Mouse (Mus musculus) ovary, adult 18-20 months (tissue): ENCODE data around the gene Tpst2.
"Not testable (repeated sequence)": the region's sequence is repeated elsewhere in the genome, so short reads cannot be mapped to it uniquely, and the experiment has no call there.

Experiments
- DNase-seq: peaks from one replicate; pipeline ENCODE4 v3.0.0; 2022; ENCODE audit warnings: low spot score, mixed read lengths

Tpst2 gene

GRCm38 (mm10) chr5:112297257-112297656 lies 20.8 kb downstream of the Tpst2 start:
- DNase-seq = no peak

- peak; percentile 70 for DNase-seq
Measured at GRCm38 (mm10) chr5:112298226-112298988, 21.9 kb downstream of the Tpst2 start.

GRCm38 (mm10) chr5:112299399-112299798 lies 22.9 kb downstream of the Tpst2 start:
- DNase-seq = no peak

- no peak for DNase-seq
Measured at GRCm38 (mm10) chr5:112300112-112300511, 23.6 kb downstream of the Tpst2 start.

- DNase-seq = no peak
Measured at GRCm38 (mm10) chr5:112300721-112301308, 24.3 kb downstream of the Tpst2 start.

- DNase-seq = no peak
Measured at GRCm38 (mm10) chr5:112301694-112302093, 25.2 kb downstream of the Tpst2 start.

GRCm38 (mm10) chr5:112302310-112302709 lies 25.8 kb downstream of the Tpst2 start:
- no peak for DNase-seq

- no peak for DNase-seq
Measured at GRCm38 (mm10) chr5:112305842-112306241, 29.4 kb downstream of the Tpst2 start.

- no peak for DNase-seq
Measured at GRCm38 (mm10) chr5:112313222-112313885, 36.9 kb downstream of the Tpst2 start.

- no peak for DNase-seq
Measured at GRCm38 (mm10) chr5:112316468-112316867, 40.0 kb downstream of the Tpst2 start.

GRCm38 (mm10) chr5:112317328-112317727 lies 40.8 kb downstream of the Tpst2 start:
- no peak for DNase-seq

- DNase-seq = not testable (repeated sequence)
Measured at GRCm38 (mm10) chr5:112319343-112319742, 42.9 kb downstream of the Tpst2 start.

- no peak for DNase-seq
Measured at GRCm38 (mm10) chr5:112320379-112320778, 43.9 kb downstream of the Tpst2 start.

- no peak for DNase-seq
Measured at GRCm38 (mm10) chr5:112320936-112321335, 44.4 kb downstream of the Tpst2 start.

GRCm38 (mm10) chr5:112321376-112321775 lies 44.9 kb downstream of the Tpst2 start:
- no peak for DNase-seq

GRCm38 (mm10) chr5:112323246-112323645 lies 46.8 kb downstream of the Tpst2 start:
- DNase-seq = no peak

GRCm38 (mm10) chr5:112324637-112325545 lies 48.4 kb downstream of the Tpst2 start:
- DNase-seq = peak; percentile 48

GRCm38 (mm10) chr5:112325546-112326445 lies 49.3 kb downstream of the Tpst2 start, which contains the start of gene Tfip11:
Tfip11 (plus strand) TSS chr5:112326358.
- DNase-seq = peak; percentile 90

GRCm38 (mm10) chr5:112326446-112327009 lies 50.0 kb downstream of the Tpst2 start:
- DNase-seq = no peak

GRCm38 (mm10) chr5:112327854-112328253 lies 51.4 kb downstream of the Tpst2 start:
- no peak for DNase-seq
